Mouse (Mus musculus): ENCODE measurements around the gene Ptprj. TPM values are rescaled to one million over a fixed set of nuclear protein-coding genes. Genes with fewer than 3 reads are reported as not detected.
"Not testable (repeated sequence)": the region's sequence is repeated elsewhere in the genome, so short reads cannot be mapped to it uniquely, and the experiment has no call there.

Gene Ptprj
- total RNA-seq, 2 experiments from 2014 or later: 7.5 to 9.5 TPM

DNA sequence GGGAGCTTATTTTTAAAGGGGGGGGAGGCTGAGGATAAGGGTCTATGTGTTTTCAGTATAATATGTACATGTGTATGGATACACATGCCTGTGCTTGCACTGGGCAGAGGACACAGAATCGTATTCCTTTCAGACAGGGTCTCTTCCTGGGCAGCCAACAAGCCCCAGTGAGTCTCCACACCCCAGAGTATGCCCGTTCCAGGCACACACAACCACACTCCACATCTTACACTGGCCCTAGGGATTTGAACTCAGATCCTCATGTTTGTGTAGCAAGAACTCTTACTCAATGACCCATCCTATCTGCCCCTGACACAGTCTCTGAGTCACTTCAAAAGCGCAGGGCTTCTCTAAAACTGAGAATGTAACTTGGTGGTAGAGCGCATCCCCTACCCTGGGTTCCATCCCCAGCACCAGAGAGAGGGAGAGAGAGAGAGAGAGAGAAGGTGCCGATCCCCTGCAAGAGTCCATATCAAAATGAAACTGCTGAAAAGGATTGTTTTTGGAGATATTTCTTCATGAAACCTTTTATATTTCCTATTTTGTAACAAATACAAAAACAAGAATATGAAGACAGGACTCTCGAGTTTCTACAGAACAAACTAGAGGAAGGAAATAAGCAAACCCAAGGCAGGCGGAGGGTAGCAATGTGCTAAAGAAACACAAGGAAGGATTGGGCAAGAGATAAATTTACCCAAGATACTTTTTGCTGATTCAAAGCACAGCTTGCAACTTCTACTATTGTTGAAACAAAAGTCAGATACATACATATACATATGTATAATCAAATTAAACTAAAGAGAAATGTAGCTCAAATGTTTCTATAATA, 2.8 kb downstream of the Ptprj start:
- DNase-seq: no peak

DNA sequence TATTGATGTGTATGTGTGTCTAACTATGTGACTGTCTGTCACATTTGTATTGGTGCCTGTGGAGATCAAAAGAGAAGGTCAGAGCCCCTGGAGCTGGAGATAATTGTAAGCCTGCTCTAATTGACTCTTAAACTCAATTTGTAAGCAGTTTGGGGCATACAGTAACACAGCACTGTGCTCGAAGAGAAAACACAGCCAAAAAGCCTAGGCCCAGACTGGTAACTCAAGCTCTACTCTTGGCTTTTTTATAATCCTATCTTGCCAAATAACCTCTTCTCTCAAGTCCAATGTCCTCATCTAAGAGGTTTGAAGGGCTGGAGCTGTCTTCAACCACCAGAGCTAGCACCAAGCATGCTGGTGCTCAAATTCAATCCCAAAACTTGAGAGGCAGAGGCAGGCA, 3.5 kb downstream of the Ptprj start:
- DNase-seq: no peak

DNA sequence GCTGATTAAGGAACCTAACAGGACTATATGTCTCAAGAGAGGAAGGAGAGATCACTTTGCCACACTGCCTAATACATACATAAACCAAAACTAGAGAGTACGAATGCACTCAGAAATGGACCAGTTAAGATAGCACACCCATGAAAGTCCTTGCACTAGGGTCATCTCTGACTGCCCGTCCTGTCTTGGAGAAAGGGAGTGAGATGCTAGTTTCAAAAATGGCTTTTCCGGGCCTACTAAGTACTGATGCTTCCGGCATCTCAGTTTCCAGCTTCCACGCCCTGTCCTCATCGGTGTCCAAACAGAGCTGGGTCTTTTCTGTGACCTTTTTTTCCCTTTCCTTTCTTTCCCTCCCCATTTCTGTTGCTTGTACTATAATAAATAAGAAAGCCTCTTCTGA, 4.0 kb downstream of the Ptprj start:
- DNase-seq: no peak

GRCm38 (mm10) chr2:90575713-90576112, 4.7 kb downstream of the Ptprj start:
- no peak for DNase-seq

DNA sequence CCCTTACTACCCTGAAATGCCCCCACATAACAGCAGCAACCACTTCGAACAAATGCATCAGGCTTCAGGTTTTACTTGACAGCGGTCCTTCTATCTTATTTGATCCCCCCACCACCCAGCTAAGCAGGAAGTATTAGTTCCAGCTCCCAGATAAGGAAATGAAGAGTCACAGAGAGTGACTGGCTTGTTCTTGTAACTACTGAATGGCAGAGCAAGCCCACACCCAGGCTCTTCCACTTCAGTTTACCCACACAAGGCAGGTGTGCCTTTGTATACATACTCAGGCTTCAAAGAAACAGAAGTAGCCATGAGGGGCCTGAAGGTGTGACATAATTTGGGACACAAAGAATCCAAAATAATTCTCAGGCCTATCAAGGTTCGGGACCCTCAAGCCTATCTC, 5.3 kb downstream of the Ptprj start:
- no peak for DNase-seq

DNA sequence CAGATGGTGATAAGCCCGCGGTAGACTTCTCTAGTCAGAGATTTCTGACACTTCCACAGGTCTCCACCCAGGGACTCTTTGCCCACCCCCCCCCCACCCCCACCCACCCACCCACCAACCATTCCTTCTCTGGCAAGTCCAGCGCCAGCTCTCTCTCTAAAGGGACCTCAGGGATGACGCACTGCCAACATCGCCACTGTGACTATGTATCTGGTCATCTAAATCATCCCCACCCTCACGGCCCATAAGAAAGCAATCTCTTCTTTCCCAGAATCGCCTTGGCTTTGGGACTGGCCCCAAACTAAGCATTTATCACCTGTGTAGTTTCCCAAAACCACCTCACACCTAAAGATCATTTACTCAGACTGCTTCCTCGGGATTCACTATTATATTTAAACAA, 5.9 kb downstream of the Ptprj start:
- DNase-seq: no peak

GRCm38 (mm10) chr2:90573640-90574526, 6.6 kb downstream of the Ptprj start:
- DNase-seq: no peak

DNA sequence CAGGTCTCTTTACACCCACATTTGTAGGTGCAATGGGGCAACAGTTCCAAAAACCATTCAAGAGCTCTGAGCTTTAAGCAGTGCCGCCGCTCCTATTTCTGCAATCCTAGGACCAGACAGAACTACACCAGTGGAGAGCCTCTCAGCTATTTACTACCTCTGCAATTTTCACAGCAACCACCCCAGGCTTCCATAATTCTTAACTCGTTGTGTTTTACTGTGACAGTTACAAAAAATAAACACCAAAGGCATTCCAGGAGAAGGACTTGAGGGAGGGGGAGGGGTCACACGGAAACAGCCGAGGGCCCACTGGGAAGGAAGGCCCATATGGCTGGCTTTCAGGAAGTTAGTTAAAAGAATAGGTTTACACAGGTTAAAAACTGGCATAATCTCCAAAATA, 8.3 kb downstream of the Ptprj start:
- DNase-seq: no peak

DNA sequence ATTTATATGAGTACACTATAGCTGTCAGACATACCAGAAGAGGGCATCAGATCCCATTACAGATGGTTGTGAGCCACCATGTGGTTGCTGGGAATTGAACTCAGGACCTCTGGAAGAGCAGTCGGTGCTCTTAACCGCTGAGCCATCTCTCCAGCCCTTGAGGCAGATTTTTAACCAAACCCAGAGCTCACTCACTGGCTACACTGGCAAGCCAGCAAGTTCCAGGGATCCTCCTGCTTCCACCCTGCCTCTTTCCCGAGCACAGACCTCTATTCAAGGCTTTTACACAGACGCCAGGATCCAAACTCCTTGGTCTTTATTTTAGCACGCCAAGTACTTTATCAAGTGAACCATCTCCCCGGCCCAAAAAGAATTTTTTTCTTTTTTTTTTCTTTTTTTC, 9.0 kb downstream of the Ptprj start:
- DNase-seq: not testable (repeated sequence)

DNA sequence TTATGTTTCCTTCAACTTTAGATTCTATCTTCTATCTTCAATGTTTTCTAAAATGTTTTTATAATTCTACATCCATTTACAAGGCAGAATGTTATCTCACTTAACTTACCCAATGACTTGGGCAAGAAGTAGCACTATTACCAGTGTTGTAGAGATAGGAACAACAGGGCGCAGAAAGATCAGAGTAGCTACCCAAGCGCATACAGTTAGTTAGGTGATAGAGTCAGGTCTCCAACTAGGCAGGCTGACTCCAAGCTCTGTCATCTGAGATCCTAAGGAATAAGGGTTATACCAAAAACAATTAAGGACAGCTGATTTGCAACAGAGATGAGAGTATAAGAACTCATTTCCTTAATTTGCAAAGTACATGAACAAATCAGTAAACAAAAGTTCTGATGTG, 9.6 kb downstream of the Ptprj start:
- DNase-seq: no peak

DNA sequence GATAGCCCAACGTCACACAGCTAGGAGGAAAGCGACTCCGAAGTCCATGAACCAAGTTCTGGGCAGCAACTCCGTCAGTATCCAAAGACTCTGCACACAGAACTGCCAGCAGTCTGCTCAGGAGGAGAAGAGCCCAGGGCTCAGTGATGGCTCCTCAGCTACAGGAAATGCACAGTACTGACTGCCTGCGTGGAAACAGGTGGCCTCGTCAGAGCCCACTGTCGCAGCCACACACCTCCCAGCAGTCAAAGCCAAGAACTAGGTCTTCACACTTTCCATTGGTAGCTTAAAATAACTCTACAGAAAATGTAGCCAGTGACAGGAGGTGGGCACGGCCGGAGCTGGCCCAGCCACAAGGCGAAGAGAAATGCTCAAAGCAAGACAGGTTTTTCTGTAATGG, 10.2 kb downstream of the Ptprj start:
- DNase-seq: no peak

GRCm38 (mm10) chr2:90568961-90569481, 11.4 kb downstream of the Ptprj start:
- no peak for DNase-seq

- DNase-seq: no peak
These were observed 12.4 kb downstream of the Ptprj start for GRCm38 (mm10) chr2:90568091-90568490.

- DNase-seq: peak; percentile 22
These were observed 13.5 kb downstream of the Ptprj start for GRCm38 (mm10) chr2:90566773-90567528.

DNA sequence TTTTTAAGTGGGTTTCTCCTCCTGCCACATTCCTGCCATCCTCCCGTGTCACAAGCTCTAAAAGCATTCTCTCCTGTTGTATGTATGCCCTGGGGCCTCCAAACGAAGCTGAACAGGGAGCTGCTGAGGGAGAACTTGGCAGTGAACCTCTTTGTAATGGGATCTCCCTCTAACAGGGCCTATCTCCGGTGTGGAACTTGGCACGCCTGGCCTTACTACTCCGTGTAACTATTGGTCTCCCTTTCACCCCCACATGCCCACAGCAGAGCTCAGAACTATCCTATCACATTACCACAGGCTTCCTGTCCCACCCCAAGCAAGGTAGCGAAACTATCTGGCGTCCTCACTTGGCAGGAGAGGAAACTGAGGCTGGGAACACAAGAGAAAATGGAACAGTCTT, 14.4 kb downstream of the Ptprj start:
- peak; percentile 23 for DNase-seq

- DNase-seq: no peak
These were observed 15.1 kb downstream of the Ptprj start for GRCm38 (mm10) chr2:90565192-90565929.

- DNase-seq: no peak
These were observed 15.9 kb downstream of the Ptprj start for GRCm38 (mm10) chr2:90564552-90564951.

- DNase-seq: no peak
These were observed 17.3 kb downstream of the Ptprj start for GRCm38 (mm10) chr2:90563171-90563570.

DNA sequence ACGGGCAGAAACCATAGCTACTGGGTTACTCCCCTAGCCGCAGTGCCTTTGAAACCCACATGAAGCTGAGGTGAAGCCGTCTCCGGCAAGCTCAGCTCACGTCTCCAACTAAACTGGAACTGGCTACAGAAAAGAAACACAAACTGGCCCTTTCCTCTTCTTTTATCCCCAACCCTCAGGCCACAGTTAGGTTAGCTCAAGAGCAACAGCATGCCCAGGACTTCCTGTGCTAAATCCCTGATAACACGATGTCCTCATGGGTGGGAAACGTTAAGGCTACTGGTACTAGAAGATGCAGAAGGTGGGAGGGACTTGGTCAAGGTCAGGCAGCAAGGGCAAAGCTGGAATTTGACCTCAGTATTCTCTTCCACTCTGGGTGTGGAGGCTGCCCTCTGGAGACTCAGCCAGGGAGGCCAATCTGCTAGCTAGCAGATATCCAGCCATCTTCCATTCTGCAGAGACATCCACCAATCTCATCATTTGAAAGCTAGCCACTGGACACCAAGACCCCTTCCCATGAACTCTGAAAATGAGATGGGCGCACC, 18.2 kb downstream of the Ptprj start:
- no peak for DNase-seq

DNA sequence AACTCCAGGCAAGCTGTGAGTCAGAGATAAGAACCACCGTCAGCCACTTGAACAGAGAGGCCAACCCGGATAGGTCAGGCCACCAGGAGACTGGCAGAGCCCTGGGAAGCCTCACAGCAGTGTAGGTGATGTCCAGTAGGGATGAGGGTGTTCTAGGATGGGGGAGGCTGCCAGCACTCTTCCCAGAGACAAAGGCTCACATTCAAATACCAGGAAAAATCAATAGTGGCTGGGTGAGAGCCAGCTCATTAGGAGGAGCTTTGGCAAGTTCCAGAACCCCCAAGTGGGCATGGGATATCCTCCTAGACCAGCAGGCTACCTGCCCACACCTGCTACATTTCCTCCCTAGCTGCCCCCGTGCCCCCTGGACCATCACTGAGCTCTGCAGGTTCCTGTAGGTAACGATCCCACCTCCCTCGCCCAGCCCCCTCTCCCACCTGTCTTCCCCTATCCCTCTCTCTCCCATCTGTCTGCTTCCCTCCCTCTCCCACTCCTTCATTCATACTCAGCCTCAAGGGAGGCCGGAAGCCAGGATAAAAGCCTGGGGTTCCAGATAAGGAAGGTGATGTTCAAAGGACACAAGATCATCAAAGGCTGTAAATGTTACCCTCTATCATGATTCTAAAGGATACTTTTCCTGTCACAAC, 20.1 kb downstream of the Ptprj start:
- DNase-seq: no peak

DNA sequence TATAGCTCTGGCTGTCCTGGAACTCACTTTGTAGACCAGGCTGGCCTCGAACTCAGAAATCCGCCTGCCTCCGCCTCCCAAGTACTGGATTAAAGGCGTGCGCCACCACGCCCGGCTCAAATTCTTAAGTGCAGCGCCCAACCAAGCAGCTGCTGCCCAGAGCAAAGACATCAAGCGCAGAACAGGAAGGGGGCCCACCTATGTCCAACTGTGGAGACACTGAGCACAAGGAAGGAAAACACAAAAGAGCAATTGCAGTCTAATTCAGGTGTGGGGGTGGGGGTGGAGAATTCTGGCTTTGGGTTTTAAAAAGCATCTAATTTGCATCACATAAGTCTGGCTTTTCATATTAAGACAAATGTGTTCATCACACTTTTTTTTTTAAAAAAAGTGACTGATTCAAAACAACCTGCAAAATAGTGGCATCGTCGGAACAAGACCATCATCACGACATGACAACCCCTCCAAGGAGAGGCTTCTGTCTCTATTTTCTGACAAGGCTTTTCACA, 20.7 kb downstream of the Ptprj start:
- no peak for DNase-seq
